Mouse (Mus musculus) spleen, adult 10 weeks (tissue): ENCODE measurements around the gene 2610528A11Rik. TPM values are rescaled to one million over a fixed set of nuclear protein-coding genes. Genes with fewer than 3 reads are reported as not detected.

Experiments used
- polyA plus RNA-seq: library from polyadenylated mRNA; stranded (reverse); fragments of 350-450 nt; fragmentation: Illumina TruSeq; extraction: RNeasy Lipid Tissue Mini Kit (QIAGEN cat#74804); gene quantifications from one replicate; pipeline ENCODE4 v1.2.3, GENCODE M21; 2015; ENCODE audit warnings: low replicate concordance; ENCODE audit not compliant: insufficient read depth

2610528A11Rik gene
- polyA plus RNA-seq = 7.3 TPM

DNA sequence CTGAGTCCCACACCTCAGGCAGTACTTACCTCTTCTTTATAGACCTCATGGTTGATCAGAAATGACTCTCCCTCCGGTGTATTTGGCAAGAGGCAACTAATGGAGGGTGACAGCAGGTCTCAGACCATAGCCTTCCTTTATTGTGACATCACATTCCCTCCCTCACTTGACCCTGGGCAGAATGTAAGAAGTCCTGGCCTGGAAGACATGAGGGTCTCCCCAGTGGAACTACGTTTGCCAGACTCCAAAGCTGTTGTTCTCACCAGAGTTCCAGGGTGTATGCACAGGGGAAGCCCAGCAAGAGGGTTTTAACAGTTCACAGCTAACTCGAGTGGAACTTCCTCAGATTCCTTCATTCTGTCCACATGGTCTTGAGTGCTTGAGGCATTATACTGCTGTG, at the start of gene 2610528A11Rik:
Gene 2610528A11Rik (minus strand): TSS at position 101 of the 400 bp plus-strand sequence.

DNA sequence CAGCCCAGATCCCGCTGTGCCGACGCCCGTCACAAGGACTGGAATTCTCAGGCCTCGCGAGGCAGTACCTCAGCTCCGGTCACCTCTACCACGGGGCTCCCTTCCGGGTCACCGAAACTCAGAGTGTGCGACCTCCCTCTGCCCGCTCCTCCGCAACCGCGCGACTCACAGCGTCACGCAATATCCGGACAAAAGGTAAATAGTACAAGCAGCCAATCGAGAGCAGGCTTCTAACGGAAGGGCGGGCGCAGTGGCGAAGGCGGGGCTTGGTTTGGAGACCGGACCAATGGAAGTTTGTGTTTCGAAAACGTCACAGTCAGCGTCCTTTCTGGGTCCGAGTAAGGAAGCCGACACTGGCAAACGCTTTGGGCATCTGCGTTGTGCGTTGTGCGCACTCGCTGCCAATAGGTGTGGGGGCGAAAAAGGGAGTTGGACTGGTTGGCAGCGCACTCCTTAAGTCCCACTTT, 21.3 kb upstream of the 2610528A11Rik start, which contains the start of gene Ghitm:
Gene Ghitm (minus strand): TSS at position 146 of the 467 bp plus-strand sequence.

DNA sequence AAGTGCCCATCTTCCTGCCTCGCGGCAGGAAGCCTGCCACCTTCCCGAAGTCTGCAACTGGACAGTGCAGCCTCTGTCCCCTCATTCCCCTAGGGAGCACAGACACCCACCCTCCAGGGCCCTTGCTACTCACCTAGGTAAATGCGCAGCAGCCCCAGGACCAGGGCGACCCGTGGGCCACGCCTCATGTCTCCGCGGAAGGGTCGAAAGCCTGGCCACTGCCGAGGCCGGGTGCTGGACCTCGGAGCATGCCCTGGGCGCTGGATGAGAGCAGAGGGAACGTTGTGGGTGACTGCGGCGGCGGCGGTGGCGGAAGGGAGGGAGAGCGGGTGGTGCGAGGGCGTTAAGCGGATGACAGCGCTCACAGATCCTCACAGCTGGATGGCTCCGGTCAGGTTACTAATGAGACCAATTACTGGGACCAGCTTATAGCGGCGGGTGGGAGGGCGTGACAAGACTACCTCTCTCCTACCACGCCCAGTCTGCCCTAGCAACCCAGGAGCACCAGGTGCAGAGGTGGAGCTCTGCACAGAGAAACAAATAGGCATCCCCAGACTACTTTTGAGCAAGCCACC, 15.8 kb downstream of the 2610528A11Rik start, which contains the start of gene Cdhr1:
Gene Cdhr1 (minus strand): TSS at position 392 of the 575 bp plus-strand sequence.

DNA sequence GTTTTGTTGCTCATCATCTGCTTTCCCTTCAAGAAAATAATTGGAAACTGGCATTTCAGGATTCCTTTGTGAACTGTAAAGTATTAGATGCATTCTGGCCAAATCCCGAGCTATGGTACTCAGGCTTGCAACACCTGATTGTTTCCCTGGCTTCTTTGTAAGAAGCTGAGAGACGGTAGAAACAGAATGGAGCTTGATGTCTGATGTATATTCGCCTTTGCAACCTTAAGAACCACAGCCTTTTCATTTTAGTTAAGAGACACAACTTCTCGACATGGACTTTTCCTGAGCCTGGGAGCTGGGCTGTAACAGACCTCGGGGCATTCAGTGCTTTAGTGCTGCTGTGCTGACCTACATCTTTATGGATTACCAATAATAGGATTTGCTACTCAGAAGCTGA, 46.2 kb downstream of the 2610528A11Rik start, which contains the start of gene Lrit2:
Gene Lrit2 (plus strand): TSS at position 301 of the 400 bp plus-strand sequence.

Other genes with a start within 250 kb of the 2610528A11Rik start
- gene Ccser2, start 145.2 kb downstream of the 2610528A11Rik start, polyA plus RNA-seq = 33.0 TPM
- 0.91 TPM for gene Rgr, start 65.1 kb downstream of the 2610528A11Rik start, polyA plus RNA-seq
- 0.11 TPM for gene Lrit1, start 59.2 kb downstream of the 2610528A11Rik start, polyA plus RNA-seq
- not detected for gene Lrit2, start 46.1 kb downstream of the 2610528A11Rik start, polyA plus RNA-seq
- gene Cdhr1, start 15.7 kb downstream of the 2610528A11Rik start, polyA plus RNA-seq = 1.9 TPM
- gene Ghitm, start 21.2 kb upstream of the 2610528A11Rik start, polyA plus RNA-seq = 284 TPM